Mouse (Mus musculus): ENCODE measurements around the gene Wnt10b.

DNA sequence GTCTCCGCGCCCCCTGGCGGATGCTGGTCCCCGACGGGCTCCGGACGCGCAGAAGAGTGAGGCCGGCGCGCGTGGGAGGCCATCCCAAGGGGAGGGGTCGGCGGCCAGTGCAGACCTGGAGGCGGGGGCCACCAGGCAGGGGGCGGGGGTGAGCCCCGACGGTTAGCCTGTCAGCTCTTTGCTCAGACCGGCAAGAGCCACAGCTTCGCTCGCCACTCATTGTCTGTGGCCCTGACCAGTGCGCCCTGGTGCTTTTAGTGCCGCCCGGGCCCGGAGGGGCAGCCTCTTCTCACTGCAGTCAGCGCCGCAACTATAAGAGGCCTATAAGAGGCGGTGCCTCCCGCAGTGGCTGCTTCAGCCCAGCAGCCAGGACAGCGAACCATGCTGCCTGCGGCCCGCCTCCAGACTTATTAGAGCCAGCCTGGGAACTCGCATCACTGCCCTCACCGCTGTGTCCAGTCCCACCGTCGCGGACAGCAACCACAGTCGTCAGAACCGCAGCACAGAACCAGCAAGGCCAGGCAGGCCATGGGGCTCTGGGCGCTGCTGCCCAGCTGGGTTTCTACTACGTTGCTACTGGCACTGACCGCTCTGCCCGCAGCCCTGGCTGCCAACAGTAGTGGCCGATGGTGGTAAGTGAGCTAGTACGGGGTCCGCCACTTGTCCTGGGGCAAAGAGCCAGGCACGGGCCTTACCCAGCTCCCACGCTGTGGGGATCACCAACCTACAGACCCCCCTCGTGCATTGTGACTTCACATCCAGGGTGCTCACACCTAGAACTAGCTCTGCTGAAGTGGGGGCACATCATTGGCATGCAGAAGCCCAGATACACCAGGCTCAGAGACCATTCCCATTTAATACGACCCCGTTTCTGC is 11.9 kb upstream of the Wnt10b start, which contains the start of gene Wnt1:
- peak; percentile 70; the same call in 1 of the 2 replicates for TF ChIP-seq CTCF (IDR thresholded peaks at IDR 0.05; ENCODE audit: low read depth, low read length)
- TF ChIP-seq POLR2A (IDR thresholded peaks at IDR 0.05; ENCODE audit: extremely low read depth, insufficient read depth, low read length) = no peak
